Mouse (Mus musculus) CH12.LX (cell line): Measurements from ENCODE around the gene B3galnt2. TPM values are rescaled to one million over a fixed set of nuclear protein-coding genes. Genes with fewer than 3 reads are reported as not detected.

Experiments used
- DNase-seq: peaks from one replicate; pipeline ENCODE4 v3.0.0-alpha.2; 2013; ENCODE audit errors: extremely low read depth
- H3K27ac ChIP-seq: 2 replicates; pipeline ENCODE4 v1.5.1; 2012; ENCODE audit warnings: low read depth, mild to moderate bottlenecking, control low read depth, moderate library complexity; ENCODE audit not compliant: insufficient read depth
- H3K27me3 ChIP-seq: replicated peaks from 2 replicates; pipeline ENCODE3; 2012; ENCODE audit warnings: inconsistent platforms
- H3K36me3 ChIP-seq, 2 experiments: replicated peaks in 1 of 2; 2 replicates each; pipeline versions ENCODE3 to v1.6.1; 2012; ENCODE audit warnings: inconsistent platforms in 1 of 2, low read length in 1 of 2, mild to moderate bottlenecking in 1 of 2, mixed read lengths in 1 of 2, moderate library complexity in 1 of 2; ENCODE audit not compliant: control insufficient read depth in 1 of 2, insufficient read depth in 1 of 2
- H3K4me1 ChIP-seq, 2 experiments: 2 replicates each; pipeline ENCODE4 v1.6.1; 2012; ENCODE audit warnings: inconsistent platforms in 1 of 2, moderate library complexity in 1 of 2; ENCODE audit not compliant: insufficient read depth in 2 of 2, control insufficient read depth in 1 of 2
- H3K4me2 ChIP-seq: 2 replicates; pipeline ENCODE4 v1.6.1; 2012; ENCODE audit warnings: low read depth, mild to moderate bottlenecking, control low read depth; ENCODE audit not compliant: poor library complexity, insufficient read depth, severe bottlenecking
- H3K4me3 ChIP-seq, 3 experiments: fragments of 150-350 bp in 1 of 3; sonication (generic) in 1 of 3; replicated peaks in 1 of 3; 2 replicates each; pipeline versions ENCODE3 to v1.5.1; 2011 to 2012; ENCODE audit warnings: low read depth in 2 of 3, low read length in 2 of 3, mild to moderate bottlenecking in 2 of 3, moderate library complexity in 2 of 3, control low read depth in 1 of 3, improper control_type of control experiment in 1 of 3, inconsistent platforms in 1 of 3, mixed read lengths in 1 of 3; ENCODE audit not compliant: poor library complexity in 1 of 3
- H3K79me2 ChIP-seq: replicated peaks from 2 replicates; pipeline ENCODE4 v1.6.1; 2012; ENCODE audit warnings: mild to moderate bottlenecking, moderate library complexity; ENCODE audit not compliant: control insufficient read depth, poor library complexity, insufficient read depth, severe bottlenecking; ENCODE audit errors: extremely low read depth
- H3K9ac ChIP-seq: 2 replicates; pipeline ENCODE4 v1.6.1; 2012; ENCODE audit warnings: low read depth, mild to moderate bottlenecking, control low read depth, moderate library complexity; ENCODE audit not compliant: insufficient read depth
- H3K9me3 ChIP-seq: replicated peaks from 2 replicates; pipeline ENCODE3; 2012; ENCODE audit warnings: low read length, inconsistent platforms, mixed read lengths
- BHLHE40 ChIP-seq: IDR thresholded peaks from 2 replicates; pipeline ENCODE4 v1.6.1; 2011; ENCODE audit warnings: mild to moderate bottlenecking, low read depth, low read length, improper control_type of control experiment
- CHD2 ChIP-seq: IDR thresholded peaks from 2 replicates; pipeline ENCODE4 v1.6.1; 2011; ENCODE audit warnings: low read length, improper control_type of control experiment
- ELF1 ChIP-seq: IDR thresholded peaks from 2 replicates; pipeline ENCODE4 v1.6.1; 2014; ENCODE audit warnings: low read depth, mild to moderate bottlenecking, inconsistent platforms, low read length, improper control_type of control experiment
- JUN ChIP-seq: IDR thresholded peaks from 2 replicates; pipeline ENCODE4 v1.6.1; 2011; ENCODE audit warnings: low read depth, mild to moderate bottlenecking, low read length, improper control_type of control experiment, moderate library complexity; ENCODE audit not compliant: insufficient read depth
- JUND ChIP-seq: conservative IDR thresholded peaks from 2 replicates; pipeline ENCODE4 v1.6.1; 2011; ENCODE audit warnings: low read depth, low read length, improper control_type of control experiment
- KAT2A ChIP-seq: IDR thresholded peaks from 2 replicates; pipeline ENCODE4 v1.6.1; 2012; ENCODE audit warnings: low read length, improper control_type of control experiment, inconsistent platforms; ENCODE audit not compliant: insufficient replicate concordance
- MAFK ChIP-seq: IDR thresholded peaks from 2 replicates; pipeline ENCODE4 v1.6.1; 2011; ENCODE audit warnings: low read length, improper control_type of control experiment; ENCODE audit not compliant: insufficient replicate concordance
- MEF2A ChIP-seq: IDR thresholded peaks from 2 replicates; pipeline ENCODE4 v1.6.1; 2014; ENCODE audit warnings: low read depth, mild to moderate bottlenecking, inconsistent platforms, low read length, improper control_type of control experiment, borderline replicate concordance
- MXI1 ChIP-seq: IDR thresholded peaks from 2 replicates; pipeline ENCODE4 v1.6.1; 2011; ENCODE audit warnings: mild to moderate bottlenecking, low read depth, low read length, improper control_type of control experiment
- MYC ChIP-seq: IDR thresholded peaks from 2 replicates; pipeline ENCODE4 v1.6.1; 2011; ENCODE audit warnings: low read depth, mild to moderate bottlenecking, improper control_type of control experiment, low read length
- NELFE ChIP-seq: IDR thresholded peaks from 2 replicates; pipeline ENCODE4 v1.6.1; 2011; ENCODE audit warnings: low read depth, low read length, improper control_type of control experiment
- NRF1 ChIP-seq: IDR thresholded peaks from 2 replicates; pipeline ENCODE4 v1.6.1; 2014; ENCODE audit warnings: low read depth, mild to moderate bottlenecking, inconsistent platforms, low read length, improper control_type of control experiment, moderate library complexity
- PAX5 ChIP-seq: IDR thresholded peaks from 2 replicates; pipeline ENCODE4 v1.6.1; 2012; ENCODE audit warnings: low read length, inconsistent platforms, mixed read lengths
- POLR2AphosphoS2 ChIP-seq: IDR thresholded peaks from 2 replicates; pipeline ENCODE4 v1.6.1; 2011; ENCODE audit warnings: low read depth, low read length, improper control_type of control experiment
- UBTF ChIP-seq: IDR thresholded peaks from 2 replicates; pipeline ENCODE4 v1.6.1; 2012; ENCODE audit warnings: low read depth, mild to moderate bottlenecking, inconsistent platforms, low read length, improper control_type of control experiment, moderate library complexity
- USF2 ChIP-seq: conservative IDR thresholded peaks from 2 replicates; pipeline ENCODE4 v1.6.1; 2011; ENCODE audit warnings: low read depth, low read length, improper control_type of control experiment
- ZNF384 ChIP-seq: IDR thresholded peaks from 2 replicates; pipeline ENCODE4 v1.6.1; 2012; ENCODE audit warnings: low read depth, low read length, improper control_type of control experiment, inconsistent platforms
- dilution Hi-C: fragments of 300-500 bp; cut with MboI; formaldehyde crosslinking; loops from 2 replicates; pipeline ENCODE4 v1.14.3; 2020; ENCODE audit warnings: low sequenced_read_pairs; ENCODE audit not compliant: extremely low pct_unique_long_range_greater_than_20kb, extremely low pct_ligation_motif_present
- in situ Hi-C: fragments of 300-500 bp; cut with MboI; formaldehyde crosslinking; loops from 3 replicates; pipeline ENCODE4 v1.14.3; 2019; ENCODE audit warnings: low sequenced_read_pairs, low pct_ligation_motif_present, low pct_unique_long_range_greater_than_20kb, mixed read lengths
- polyA plus RNA-seq: library from polyadenylated mRNA; unstranded; fragments of >175 nt; gene quantifications from 2 replicates; pipeline ENCODE4 v1.2.1, GENCODE M21; 2012; ENCODE audit warnings: low read depth; ENCODE audit not compliant: insufficient read length
- total RNA-seq, 2 experiments: library from RNA; depleted of rRNA; stranded (reverse); fragments of 300-350 nt in 1 of 2; fragments of >200 nt in 1 of 2; gene quantifications; 2 replicates each; pipeline ENCODE4 v1.2.3; 2012 to 2014

The B3galnt2 gene
- total and polyA plus RNA-seq, 3 experiments = 34.1 to 49.3 (median 48.3) TPM

DNA sequence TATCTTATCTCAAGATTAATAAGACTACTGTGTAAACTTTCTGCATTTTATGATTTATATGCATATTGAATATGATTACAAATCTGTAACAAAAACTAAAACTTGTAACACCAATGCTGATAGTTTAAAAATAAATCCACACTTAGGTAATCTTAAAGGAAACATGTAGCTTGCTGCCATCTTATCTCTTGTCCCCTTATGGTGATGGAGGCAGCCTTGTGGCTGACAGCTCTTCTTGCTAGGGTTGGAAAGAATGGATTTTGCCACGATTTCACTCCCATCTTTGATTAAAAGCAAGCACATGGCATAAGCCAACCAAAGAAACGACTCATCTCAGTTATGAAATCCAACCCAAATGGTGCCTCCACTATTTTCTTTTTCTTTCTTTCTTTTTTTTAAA, 90.3 kb downstream of the B3galnt2 start:
- no peak overlapping the region for H3K4me2 ChIP-seq
- no peaks in the 10 kb centered on the region for H3K79me2 ChIP-seq
- no peaks in the 10 kb centered on the region for H3K27me3 ChIP-seq
- dilution Hi-C loops = no loop called here
- no peak for DNase-seq
- peaks cover 3 to 10% of the 10 kb centered on the region in 2 experiments; a peak in 2 of 4 replicates for H3K4me1 ChIP-seq
- no peak overlapping the region for H3K4me3 ChIP-seq
- H3K9me3 ChIP-seq = no peaks in the 10 kb centered on the region
- H3K9ac ChIP-seq = no peak overlapping the region
- H3K36me3 ChIP-seq = peaks cover 15 to 27% of the 10 kb centered on the region in 2 experiments
- no peak overlapping the region for H3K27ac ChIP-seq
- TF ChIP-seq CHD2 (no peak), JUND (no peak), NELFE (no peak), MXI1 (no peak), MEF2A (no peak), JUN (no peak), UBTF (no peak), PAX5 (no peak), KAT2A (no peak), ZNF384 (no peak), USF2 (no peak), NRF1 (no peak), BHLHE40 (no peak), MAFK (no peak), POLR2AphosphoS2 (no peak), ELF1 (no peak), MYC (no peak)
- in situ Hi-C loops = no loop called here

Other genes starting within 250 kb of the B3galnt2 start
- not detected in 2 replicates for gene Gng4, start 170.4 kb upstream of the B3galnt2 start, total RNA-seq (2012; rRNA removed)
- gene Gng4, start 170.4 kb upstream of the B3galnt2 start, total RNA-seq (2014; rRNA removed) = not detected in 2 replicates
- gene Gng4, start 170.4 kb upstream of the B3galnt2 start, polyA plus RNA-seq = not detected in 2 replicates
- gene Tbce, start 85.2 kb downstream of the B3galnt2 start, total RNA-seq (2012; rRNA removed) = 26.5 and 27.2 TPM in 2 replicates
- gene Tbce, start 85.2 kb downstream of the B3galnt2 start, total RNA-seq (2014; rRNA removed) = 82.1 and 86.4 TPM in 2 replicates
- gene Tbce, start 85.2 kb downstream of the B3galnt2 start, polyA plus RNA-seq = 49.7 and 54.4 TPM in 2 replicates
- gene Arid4b, start 108.8 kb downstream of the B3galnt2 start, total RNA-seq (2012; rRNA removed) = 9.7 and 9.9 TPM in 2 replicates
- 9.2 and 12.1 TPM in 2 replicates for gene Arid4b, start 108.8 kb downstream of the B3galnt2 start, total RNA-seq (2014; rRNA removed)
- 16.4 and 17.1 TPM in 2 replicates for gene Arid4b, start 108.8 kb downstream of the B3galnt2 start, polyA plus RNA-seq
- gene Ggps1, start 109.0 kb downstream of the B3galnt2 start, total RNA-seq (2012; rRNA removed) = 21.6 and 21.9 TPM in 2 replicates
- gene Ggps1, start 109.0 kb downstream of the B3galnt2 start, total RNA-seq (2014; rRNA removed) = 48.7 and 53.8 TPM in 2 replicates
- 27.5 and 38.0 TPM in 2 replicates for gene Ggps1, start 109.0 kb downstream of the B3galnt2 start, polyA plus RNA-seq